10 mouse cellular contexts compared by ENCODE assay signal in genomic region chr9:61669729-61670520, GRCm38 (mm10).
DNase-seq lines count a peak whose midpoint lies in the region; ATAC-seq and TF ChIP-seq lines count a peak whose summit lies in the region.
"Had no signal": no experiment of that assay in that cellular context is flagged by ENCODE, and none has a peak within 500 bp of the region (broad histone marks: within the 10 kb centered on the region; RNA-seq: fewer than 3 reads in every experiment).

No protein-coding gene starts in this region.

- no peak overlapping the region for H3K9ac ChIP-seq in liver, postnatal 0 days (replicated peaks)
- H3K9ac ChIP-seq in liver, embryonic 11.5 days (ENCODE audit: low read depth, low read length), result no peak overlapping the region
- H3K9ac ChIP-seq in hindbrain, postnatal 0 days (replicated peaks; ENCODE audit: low read length), result no peak overlapping the region

- H3K9me3 ChIP-seq in liver, postnatal 0 days (ENCODE audit: low read length), result no peaks in the 10 kb centered on the region
- H3K9me3 ChIP-seq in liver, embryonic 11.5 days (ENCODE audit: control insufficient read depth, low read length), result no peaks in the 10 kb centered on the region
- no peaks in the 10 kb centered on the region for H3K9me3 ChIP-seq in hindbrain, postnatal 0 days (ENCODE audit: low read length)

- H3K4me1 ChIP-seq in liver, postnatal 0 days (ENCODE audit: insufficient read depth), result peaks cover 18% of the 10 kb centered on the region
- peaks cover 15% of the 10 kb centered on the region for H3K4me1 ChIP-seq in liver, embryonic 11.5 days (replicated peaks; ENCODE audit: control insufficient read depth, insufficient read depth, low read length)
- no peaks in the 10 kb centered on the region for H3K4me1 ChIP-seq in hindbrain, postnatal 0 days (ENCODE audit: insufficient read depth, low read length)

- no peaks in the 10 kb centered on the region for H3K36me3 ChIP-seq in liver, postnatal 0 days (replicated peaks; ENCODE audit: insufficient read depth, low read length)
- no peaks in the 10 kb centered on the region for H3K36me3 ChIP-seq in liver, embryonic 11.5 days (ENCODE audit: control insufficient read depth, insufficient read depth, low read length)
- no peaks in the 10 kb centered on the region for H3K36me3 ChIP-seq in hindbrain, postnatal 0 days (ENCODE audit: insufficient read depth, low read length)

- no peak overlapping the region for H3K27ac ChIP-seq in liver, postnatal 0 days (ENCODE audit: low read depth)
- H3K27ac ChIP-seq in liver, embryonic 11.5 days (ENCODE audit: low read depth, low read length), result no peak overlapping the region
- no peak overlapping the region for H3K27ac ChIP-seq in hindbrain, postnatal 0 days

- TF ChIP-seq EP300 in liver, postnatal 0 days (IDR thresholded peaks at IDR 0.05; ENCODE audit: low read depth), result no peak

- peak overlapping the region; percentile 1; the same call in 1 of the 2 replicates for H3K4me2 ChIP-seq in liver, postnatal 0 days (ENCODE audit: low read depth, low read length)
- no peak overlapping the region; the same call in 1 of the 2 replicates for H3K4me2 ChIP-seq in liver, embryonic 11.5 days
- H3K4me2 ChIP-seq in hindbrain, postnatal 0 days (ENCODE audit: low read depth, low read length), result no peak overlapping the region

- no peak for TF ChIP-seq CTCF in liver, postnatal 0 days (IDR thresholded peaks at IDR 0.05; ENCODE audit: low read depth)
- TF ChIP-seq CTCF in hindbrain, postnatal 0 days (IDR thresholded peaks at IDR 0.05; ENCODE audit: low read depth), result no peak

- no peaks in the 10 kb centered on the region for H3K27me3 ChIP-seq in liver, postnatal 0 days (ENCODE audit: insufficient read depth, low read length)
- no peaks in the 10 kb centered on the region for H3K27me3 ChIP-seq in liver, embryonic 11.5 days (replicated peaks; ENCODE audit: control insufficient read depth, insufficient read depth, low read length)
- H3K27me3 ChIP-seq in hindbrain, postnatal 0 days (ENCODE audit: insufficient read depth, low read length), result no peaks in the 10 kb centered on the region

- ATAC-seq in liver, postnatal 0 days, result no peak
- no peak for ATAC-seq in liver, embryonic 11.5 days (replicated peaks; ENCODE audit: low FRiP score)
- no peak for ATAC-seq in hindbrain, postnatal 0 days
- ATAC-seq: forebrain, embryonic 16.5 days had no signal

- intact Hi-C loops in left cerebral cortex, postnatal 14 days (cut with DNase I), result no loop called here

- DNase-seq in liver, postnatal 0 days, result no peak
- DNase-seq in liver, embryonic 11.5 days (ENCODE audit: low spot score), result no peak
- DNase-seq in ZHBTc4 (ENCODE audit: low read depth, low spot score), result peak; percentile 72
- peak; percentile 42 to 44 for DNase-seq in lung, postnatal 4 days
- DNase-seq in thymus, postnatal 36 days, result peak; percentile 83 to 87
- no peak for DNase-seq in left cerebral cortex, postnatal 14 days (ENCODE audit: low spot score in 2 of 2)
- no peak for DNase-seq in right cerebral cortex, postnatal 36 days (ENCODE audit: low spot score in 2 of 2)
- DNase-seq in hindbrain, postnatal 0 days (ENCODE audit: low spot score), result no peak
- DNase-seq: midbrain, embryonic 14.5 days had no signal

- H3K4me3 ChIP-seq in liver, postnatal 0 days (ENCODE audit: low read depth, low read length), result no peak overlapping the region
- H3K4me3 ChIP-seq in liver, embryonic 11.5 days (ENCODE audit: low read depth, low read length), result no peak overlapping the region
- no peak overlapping the region for H3K4me3 ChIP-seq in hindbrain, postnatal 0 days (ENCODE audit: low read length)

- 22% methylated on average over 10 of the region's 10 CpGs for WGBS in liver, postnatal 0 days (ENCODE audit: insufficient replicate concordance)
- WGBS in liver, embryonic 11.5 days, result 16% methylated on average over 10 of the region's 10 CpGs
- 50% methylated on average over 10 of the region's 10 CpGs for WGBS in hindbrain, postnatal 0 days

Comparison
In these comparisons a context has a peak if more than half of its experiments do, and no peak if none do; other contexts are left out.
1. DNase-seq: peak in ZHBTc4 (single experiment), lung, postnatal 4 days (2 of 2) and thymus, postnatal 36 days (2 of 2); none in liver, postnatal 0 days (single experiment), liver, embryonic 11.5 days (single experiment), left cerebral cortex, postnatal 14 days (0 of 2), right cerebral cortex, postnatal 36 days (0 of 2) and hindbrain, postnatal 0 days (single experiment).